Mouse (Mus musculus): ENCODE data around the gene Slc51b. TPM values are rescaled to one million over a fixed set of nuclear protein-coding genes. Genes with fewer than 3 reads are reported as not detected.
A peak's percentile ranks its signal among the peaks of the same experiment; 100 is the strongest.

Slc51b gene
- polyA plus RNA-seq, 1 experiment from 2014 or later, result not detected

DNA sequence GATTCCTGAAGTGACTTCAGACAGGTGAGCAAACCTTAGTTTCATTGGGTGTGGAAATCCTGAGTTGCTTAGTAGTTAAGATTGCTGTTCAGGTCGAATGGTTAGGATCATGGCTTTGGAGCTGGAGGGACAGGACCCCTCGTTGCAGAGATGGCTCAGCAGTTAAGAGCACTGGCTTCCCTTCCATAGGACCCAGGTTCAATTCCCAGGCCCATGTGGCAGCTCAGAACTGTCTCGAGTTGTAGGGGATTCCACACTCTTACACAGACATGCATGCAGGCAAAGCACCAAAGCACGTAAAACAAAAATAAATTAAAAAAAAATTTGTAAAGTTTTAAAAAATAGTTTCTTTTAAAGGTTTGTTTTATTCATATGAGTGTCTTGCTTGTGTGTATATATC, 12.5 kb upstream of the Slc51b start:
- H3K27ac ChIP-seq, result no peak overlapping the region
- no peak overlapping the region for H3K4me3 ChIP-seq
- H3K27me3 ChIP-seq, result no peaks in the 10 kb centered on the region
- H3K9me3 ChIP-seq, result no peaks in the 10 kb centered on the region
- peaks cover 5% of the 10 kb centered on the region for H3K4me1 ChIP-seq
- peak overlapping the region; percentile 63 for H3K4me2 ChIP-seq
- no peak overlapping the region for H3K9ac ChIP-seq
- 67% methylated on average over 4 of the region's 4 CpGs for WGBS
- peaks cover 14% of the 10 kb centered on the region for H3K36me3 ChIP-seq
- no peak for ATAC-seq (ENCODE audit: insufficient number of reproducible peaks, insufficient read depth, low FRiP score, low TSS enrichment, low read depth)

DNA sequence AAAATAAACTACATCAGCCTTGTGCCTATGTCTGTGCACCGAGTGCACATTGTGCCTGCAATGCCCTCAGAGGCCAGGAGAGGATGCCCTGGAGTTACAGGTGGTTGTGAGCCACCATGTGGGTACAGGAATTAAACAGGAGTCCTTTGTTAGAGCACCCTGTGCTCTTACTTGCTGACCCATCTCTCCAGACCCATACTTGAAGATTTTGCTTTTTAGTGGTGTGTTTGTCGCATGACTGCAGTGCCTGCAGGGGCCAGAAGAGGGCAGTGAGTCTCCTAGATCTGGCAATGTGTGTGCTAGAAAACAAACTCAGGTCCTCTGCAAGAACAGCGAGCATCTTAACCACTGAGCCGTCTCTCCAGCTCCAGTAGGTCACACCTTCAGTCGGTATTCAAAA, 11.4 kb upstream of the Slc51b start:
- Histone ChIP-seq H3K9me3 (no peaks in the 10 kb centered on the region), H3K4me1 (peaks cover 5% of the 10 kb centered on the region), H3K4me2 (no peak overlapping the region), H3K27me3 (no peaks in the 10 kb centered on the region), H3K27ac (no peak overlapping the region), H3K36me3 (peaks cover 13% of the 10 kb centered on the region; the same call in 1 of the 2 replicates), H3K9ac (no peak overlapping the region), H3K4me3 (no peak overlapping the region)
- no peak for ATAC-seq (ENCODE audit: insufficient number of reproducible peaks, insufficient read depth, low FRiP score, low TSS enrichment, low read depth)
- 59% methylated on average over 5 of the region's 5 CpGs for WGBS

DNA sequence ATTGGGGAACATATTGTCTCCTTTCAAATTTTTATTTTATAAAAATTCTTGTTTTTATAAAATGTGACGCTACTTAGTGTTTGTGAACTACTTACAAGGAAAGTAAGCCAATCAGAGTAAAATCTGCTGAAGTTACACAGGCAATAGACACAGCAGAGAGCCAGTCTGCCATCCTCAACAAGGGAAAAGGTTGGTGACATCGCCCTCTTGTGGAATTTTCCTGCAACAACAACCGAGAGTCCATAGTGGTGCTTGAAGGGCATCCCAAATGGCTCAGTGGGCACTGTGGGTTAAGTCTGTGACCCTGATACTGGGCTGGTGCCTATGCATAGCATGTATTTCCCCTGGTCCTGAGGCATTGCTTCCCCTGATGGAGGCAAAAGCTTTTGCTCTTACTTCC, 9.5 kb upstream of the Slc51b start:
- H3K4me3 ChIP-seq, result no peak overlapping the region
- no peak for ATAC-seq (ENCODE audit: insufficient number of reproducible peaks, insufficient read depth, low FRiP score, low TSS enrichment, low read depth)
- under 1% methylated on average over 3 of the region's 3 CpGs for WGBS

DNA sequence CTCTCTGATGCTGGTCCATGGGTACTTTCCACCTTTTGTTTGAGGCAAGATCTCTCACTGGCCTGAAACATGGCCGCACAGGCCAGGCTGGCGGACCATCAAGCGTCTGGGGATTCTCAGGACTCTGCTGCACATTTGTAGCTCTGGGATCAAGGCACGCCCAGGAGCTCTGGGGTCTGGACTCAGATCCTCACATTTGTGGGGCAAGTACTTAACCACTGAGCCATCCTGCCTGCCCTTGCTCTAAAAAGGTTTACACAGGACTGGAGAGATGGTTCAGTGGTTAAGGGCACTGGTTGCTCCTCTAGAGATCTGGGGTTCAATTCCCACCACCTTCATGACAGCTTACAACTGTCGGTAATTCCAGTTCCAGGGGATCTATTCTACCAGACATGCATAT, 8.2 kb upstream of the Slc51b start:
- Histone ChIP-seq H3K4me2 (no peak overlapping the region), H3K9ac (no peak overlapping the region), H3K27ac (no peak overlapping the region), H3K4me3 (no peak overlapping the region), H3K36me3 (no peaks in the 10 kb centered on the region), H3K9me3 (no peaks in the 10 kb centered on the region), H3K27me3 (no peaks in the 10 kb centered on the region), H3K4me1 (no peaks in the 10 kb centered on the region)
- ATAC-seq (ENCODE audit: insufficient number of reproducible peaks, insufficient read depth, low FRiP score, low TSS enrichment, low read depth), result no peak
- WGBS, result 92% methylated on average over 5 of the region's 5 CpGs

More for the DNA sequence above, 9.5 kb upstream of the Slc51b start:
- H3K9ac ChIP-seq, result no peak overlapping the region
- H3K36me3 ChIP-seq, result no peaks in the 10 kb centered on the region
- H3K4me1 ChIP-seq, result peaks cover 5% of the 10 kb centered on the region
- H3K27me3 ChIP-seq, result no peaks in the 10 kb centered on the region
- H3K9me3 ChIP-seq, result no peaks in the 10 kb centered on the region
- no peak overlapping the region for H3K4me2 ChIP-seq
- H3K27ac ChIP-seq, result no peak overlapping the region

DNA sequence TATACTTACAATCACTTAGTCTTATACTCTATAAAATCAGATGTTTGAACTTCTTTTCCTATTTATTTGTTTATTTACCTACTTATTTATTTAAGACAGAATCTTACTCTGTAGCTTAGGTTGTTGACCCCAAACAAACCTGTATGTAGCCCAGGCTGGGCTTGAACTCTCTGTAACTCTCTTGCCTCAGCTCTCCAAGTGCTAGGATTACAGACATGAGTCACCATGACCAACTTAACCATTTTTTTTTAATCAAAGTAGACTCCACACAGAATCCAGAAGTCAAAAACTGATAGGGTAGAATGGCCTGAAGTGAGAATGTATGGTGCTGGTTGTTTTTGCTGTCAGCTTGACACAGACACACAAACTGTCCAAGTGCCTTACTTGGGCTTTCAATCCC, 7.6 kb upstream of the Slc51b start:
- Histone ChIP-seq H3K9ac (no peak overlapping the region), H3K9me3 (no peaks in the 10 kb centered on the region), H3K36me3 (no peaks in the 10 kb centered on the region), H3K4me3 (no peak overlapping the region), H3K27me3 (no peaks in the 10 kb centered on the region), H3K27ac (no peak overlapping the region), H3K4me1 (no peaks in the 10 kb centered on the region), H3K4me2 (no peak overlapping the region)
- no peak for ATAC-seq (ENCODE audit: insufficient number of reproducible peaks, insufficient read depth, low FRiP score, low TSS enrichment, low read depth)

DNA sequence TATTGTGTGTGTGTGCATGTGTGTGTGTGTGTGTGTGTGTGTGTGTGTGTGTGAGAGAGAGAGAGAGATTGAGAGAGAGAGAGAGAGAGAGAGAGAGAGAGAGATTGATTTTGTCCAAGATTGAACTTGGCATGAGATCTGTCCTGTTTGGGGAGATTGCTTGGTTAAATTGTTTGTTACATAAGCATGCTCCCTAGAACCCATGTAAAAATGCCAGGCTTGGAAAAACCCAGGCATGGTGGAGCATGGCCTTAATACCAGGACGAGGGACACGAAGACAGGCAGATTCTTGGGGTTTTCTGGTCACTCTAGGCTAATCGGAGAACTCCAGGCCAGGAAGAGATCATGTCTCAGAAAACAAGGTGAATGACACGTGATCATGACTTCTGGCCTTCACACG, 5.2 kb upstream of the Slc51b start:
- Histone ChIP-seq H3K27me3 (no peaks in the 10 kb centered on the region), H3K27ac (no peak overlapping the region), H3K9ac (no peak overlapping the region), H3K4me2 (no peak overlapping the region), H3K4me1 (no peaks in the 10 kb centered on the region), H3K9me3 (no peaks in the 10 kb centered on the region), H3K36me3 (no peaks in the 10 kb centered on the region), H3K4me3 (no peak overlapping the region)
- 82% methylated on average over 5 of the region's 5 CpGs for WGBS
- ATAC-seq (ENCODE audit: insufficient number of reproducible peaks, insufficient read depth, low FRiP score, low TSS enrichment, low read depth), result no peak

DNA sequence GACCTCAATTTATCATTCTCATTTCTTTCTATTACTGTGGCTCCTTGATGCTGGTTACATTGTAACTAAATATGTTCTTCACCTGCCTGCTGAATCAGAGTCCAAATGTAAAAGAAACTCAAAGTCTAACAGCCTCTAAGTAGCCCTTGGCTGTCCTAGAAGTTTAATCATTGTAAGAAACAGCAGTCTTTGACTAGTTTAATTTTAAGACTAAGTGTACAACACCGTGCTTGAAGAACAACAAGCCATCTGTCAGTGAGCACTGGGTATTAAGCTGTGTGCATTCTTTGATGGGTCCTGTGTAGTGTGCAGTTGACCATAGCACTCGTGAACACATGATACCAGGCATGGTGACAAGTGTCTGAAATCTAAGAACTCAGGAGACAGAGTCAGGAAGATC, 4.8 kb upstream of the Slc51b start:
- Histone ChIP-seq H3K27ac (no peak overlapping the region), H3K4me2 (no peak overlapping the region), H3K27me3 (no peaks in the 10 kb centered on the region), H3K4me3 (no peak overlapping the region), H3K9ac (no peak overlapping the region), H3K4me1 (no peaks in the 10 kb centered on the region), H3K9me3 (no peaks in the 10 kb centered on the region), H3K36me3 (no peaks in the 10 kb centered on the region)
- no peak for ATAC-seq (ENCODE audit: insufficient number of reproducible peaks, insufficient read depth, low FRiP score, low TSS enrichment, low read depth)
- 69% methylated on average over 2 of the region's 2 CpGs for WGBS

DNA sequence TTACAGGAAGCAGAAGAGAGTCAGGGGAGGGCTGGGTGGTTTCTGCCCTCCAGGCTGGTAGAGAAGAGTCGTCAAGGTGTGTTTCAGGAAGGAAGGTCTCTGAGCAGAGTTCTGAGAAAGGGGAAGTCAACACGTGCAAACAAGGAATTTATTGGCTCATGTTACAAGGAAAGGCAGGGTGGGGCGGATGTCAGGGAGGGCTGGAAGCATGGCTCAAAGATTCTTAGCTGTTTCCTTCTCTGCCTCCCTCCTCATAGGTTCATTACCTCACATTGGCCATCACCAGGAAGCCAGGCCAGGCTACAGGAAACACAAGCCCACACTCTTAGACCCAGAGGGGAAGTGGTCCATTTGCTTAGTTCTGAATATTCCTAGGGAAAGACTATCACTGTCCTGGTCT, 1.6 kb upstream of the Slc51b start:
- H3K4me2 ChIP-seq, result no peak overlapping the region
- no peak overlapping the region for H3K4me3 ChIP-seq
- no peaks in the 10 kb centered on the region for H3K36me3 ChIP-seq
- no peaks in the 10 kb centered on the region for H3K9me3 ChIP-seq
- WGBS, result 25% methylated on average over 3 of the region's 3 CpGs
- ATAC-seq (ENCODE audit: insufficient number of reproducible peaks, insufficient read depth, low FRiP score, low TSS enrichment, low read depth), result no peak
- no peak overlapping the region for H3K27ac ChIP-seq
- no peak overlapping the region for H3K9ac ChIP-seq
- no peaks in the 10 kb centered on the region for H3K27me3 ChIP-seq
- H3K4me1 ChIP-seq, result no peaks in the 10 kb centered on the region

DNA sequence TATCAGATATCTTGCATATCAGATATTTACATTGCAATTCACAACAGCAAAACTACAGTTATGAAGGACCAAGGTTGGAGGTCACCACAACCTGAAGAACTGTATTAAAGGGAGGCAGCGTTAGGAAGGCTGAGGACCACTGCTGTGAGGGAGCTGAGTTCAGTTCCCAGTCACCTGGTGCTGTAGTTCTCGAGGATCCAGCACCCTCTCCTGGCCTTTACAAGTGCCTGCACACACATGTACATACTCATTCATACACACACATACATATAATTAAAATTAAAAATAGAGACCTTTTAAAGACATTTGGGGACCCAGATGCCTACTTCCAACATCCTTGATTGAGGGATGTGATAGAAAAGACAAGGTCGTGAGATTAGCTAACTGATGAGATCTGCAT, 3.1 kb downstream of the Slc51b start:
- Histone ChIP-seq H3K9ac (no peak overlapping the region), H3K27me3 (no peaks in the 10 kb centered on the region), H3K27ac (no peak overlapping the region), H3K4me1 (no peaks in the 10 kb centered on the region), H3K36me3 (no peaks in the 10 kb centered on the region), H3K9me3 (no peaks in the 10 kb centered on the region), H3K4me3 (no peak overlapping the region), H3K4me2 (no peak overlapping the region)
- 73% methylated on average over 3 of the region's 3 CpGs for WGBS
- ATAC-seq (ENCODE audit: insufficient number of reproducible peaks, insufficient read depth, low FRiP score, low TSS enrichment, low read depth), result no peak

DNA sequence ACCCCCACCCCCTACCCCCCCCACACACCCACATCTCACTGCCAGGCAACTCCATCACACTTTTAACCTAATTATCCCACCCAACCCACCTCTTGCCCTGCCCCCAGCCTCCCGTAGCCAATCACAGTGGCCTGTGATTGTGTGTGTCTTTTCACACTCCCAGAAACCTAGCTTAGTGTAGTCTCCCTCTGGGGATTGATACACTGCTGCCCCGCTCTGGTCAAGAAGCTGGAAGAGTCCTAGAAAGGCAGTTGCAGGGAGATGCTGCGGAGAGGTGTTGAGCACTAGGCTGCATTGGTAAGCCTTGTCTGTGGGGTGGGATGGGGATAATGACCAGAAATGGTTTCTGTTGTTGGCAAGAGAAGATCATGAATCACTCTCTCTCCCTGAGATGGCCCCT, 5.0 kb downstream of the Slc51b start:
- H3K4me1 ChIP-seq, result no peaks in the 10 kb centered on the region
- no peak for ATAC-seq (ENCODE audit: insufficient number of reproducible peaks, insufficient read depth, low FRiP score, low TSS enrichment, low read depth)
- no peaks in the 10 kb centered on the region for H3K9me3 ChIP-seq
- H3K27ac ChIP-seq, result no peak overlapping the region
- H3K36me3 ChIP-seq, result no peaks in the 10 kb centered on the region
- H3K4me2 ChIP-seq, result no peak overlapping the region
- no peak overlapping the region for H3K9ac ChIP-seq
- no peak overlapping the region for H3K4me3 ChIP-seq
- H3K27me3 ChIP-seq, result no peaks in the 10 kb centered on the region
- WGBS, result 53% methylated on average over 3 of the region's 3 CpGs

DNA sequence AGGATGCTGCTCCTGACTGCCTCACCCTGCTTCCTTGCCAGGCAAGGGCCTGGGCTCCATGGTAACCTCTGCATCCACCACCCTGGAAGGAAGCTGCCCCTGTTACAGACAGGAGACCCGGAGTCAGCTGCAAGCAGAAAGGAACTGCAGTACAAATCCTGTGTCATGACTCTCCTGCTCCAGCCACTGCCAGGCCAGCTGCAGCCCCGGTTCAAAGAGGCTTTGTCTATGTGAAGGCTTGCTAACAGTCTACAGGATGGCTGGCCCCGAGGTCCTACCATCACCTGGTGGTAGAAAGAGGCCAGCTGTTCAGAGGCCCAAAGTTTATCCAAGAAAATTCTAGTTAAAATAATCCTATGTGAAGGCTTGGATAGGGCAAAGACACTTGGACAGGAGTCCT, 11.4 kb downstream of the Slc51b start:
- 63% methylated on average over 3 of the region's 3 CpGs for WGBS
- H3K27ac ChIP-seq, result no peak overlapping the region
- H3K9me3 ChIP-seq, result no peaks in the 10 kb centered on the region
- no peak overlapping the region for H3K4me2 ChIP-seq
- no peaks in the 10 kb centered on the region for H3K27me3 ChIP-seq
- no peak for ATAC-seq (ENCODE audit: insufficient number of reproducible peaks, insufficient read depth, low FRiP score, low TSS enrichment, low read depth)
- no peak overlapping the region for H3K4me3 ChIP-seq
- H3K36me3 ChIP-seq, result 0 out of 2 replicates have a peak, but pooled peaks cover 6% of the 10 kb centered on the region
- H3K9ac ChIP-seq, result no peak overlapping the region
- no peaks in the 10 kb centered on the region for H3K4me1 ChIP-seq

DNA sequence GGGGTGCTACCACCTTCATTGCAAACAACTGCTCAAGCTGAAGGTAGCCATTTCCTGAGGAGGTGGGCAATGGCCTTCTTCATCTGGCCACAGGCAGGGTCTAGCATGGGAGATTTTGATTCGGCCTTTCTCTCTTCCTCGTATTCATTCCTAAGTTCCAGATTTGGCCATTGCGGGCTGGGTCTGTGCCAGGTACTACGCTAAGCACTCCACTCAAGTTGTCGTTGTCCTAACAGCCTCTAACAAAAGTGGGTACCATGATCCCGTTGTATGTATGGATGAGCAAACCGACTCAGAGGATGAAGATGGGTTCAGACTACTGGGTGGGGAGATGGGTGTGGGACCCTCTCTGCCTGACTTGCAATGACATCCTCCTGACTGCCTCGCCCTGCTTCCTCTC, 12.4 kb downstream of the Slc51b start:
- Histone ChIP-seq H3K4me1 (no peaks in the 10 kb centered on the region), H3K27ac (no peak overlapping the region), H3K4me3 (no peak overlapping the region), H3K9me3 (no peaks in the 10 kb centered on the region), H3K9ac (no peak overlapping the region), H3K36me3 (0 out of 2 replicates have a peak, but pooled peaks cover 6% of the 10 kb centered on the region), H3K4me2 (no peak overlapping the region), H3K27me3 (no peaks in the 10 kb centered on the region)
- ATAC-seq (ENCODE audit: insufficient number of reproducible peaks, insufficient read depth, low FRiP score, low TSS enrichment, low read depth), result no peak
- WGBS, result 96% methylated on average over 8 of the region's 8 CpGs

DNA sequence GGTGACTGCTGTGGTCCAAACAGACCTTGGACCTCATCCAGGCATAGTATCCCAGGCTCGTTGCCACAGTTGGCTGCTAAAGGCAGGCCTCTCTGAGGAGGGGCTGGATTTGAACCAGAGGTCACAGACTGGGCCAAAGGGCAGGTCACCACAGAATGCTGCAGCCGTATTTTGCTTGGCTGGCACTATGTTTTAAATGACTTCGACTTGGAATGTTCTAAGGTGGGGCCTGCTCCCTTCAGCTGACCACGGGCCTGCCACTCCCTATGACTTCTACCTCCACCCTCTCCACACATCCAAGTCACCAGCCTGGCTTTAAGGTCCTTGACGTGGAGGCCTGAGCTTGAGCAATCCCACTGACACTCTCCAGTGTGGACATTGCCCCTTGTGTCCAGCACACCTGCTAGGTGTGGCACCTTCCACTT, 13.9 kb downstream of the Slc51b start:
- ATAC-seq (ENCODE audit: insufficient number of reproducible peaks, insufficient read depth, low FRiP score, low TSS enrichment, low read depth), result no peak
- Histone ChIP-seq H3K36me3 (0 out of 2 replicates have a peak, but pooled peaks cover 6% of the 10 kb centered on the region), H3K9me3 (no peaks in the 10 kb centered on the region), H3K4me3 (no peak overlapping the region), H3K4me2 (no peak overlapping the region), H3K9ac (no peak overlapping the region), H3K27ac (no peak overlapping the region), H3K4me1 (peaks cover 3% of the 10 kb centered on the region; the same call in 1 of the 2 replicates), H3K27me3 (no peaks in the 10 kb centered on the region)
- WGBS, result 55% methylated on average over 5 of the region's 5 CpGs
